Mouse (Mus musculus) kidney, postnatal 0 days (tissue): ENCODE measurements around the gene Igf2bp1. TPM values are rescaled to one million over a fixed set of nuclear protein-coding genes. Genes with fewer than 3 reads are reported as not detected.

Experiments
- ATAC-seq: fragments of 200-750 bp; cut with Nextera tagmentation; replicated peaks from 2 replicates; pipeline ENCODE4 v1.8.0; 2017; ENCODE audit warnings: low read depth, moderate number of reproducible peaks, moderate TSS enrichment, moderate library complexity; ENCODE audit not compliant: low FRiP score
- DNase-seq: peaks from one replicate; pipeline ENCODE4 v3.0.0-alpha.2; 2016; ENCODE audit warnings: low spot score
- H3K27ac ChIP-seq: fragments of 300-500 bp; sonication (generic); 2 replicates; pipeline ENCODE4 v1.5.1; 2014; ENCODE audit warnings: mild to moderate bottlenecking
- H3K27me3 ChIP-seq: fragments of 300-500 bp; sonication (generic); 2 replicates; pipeline ENCODE4 v1.6.1; 2014; ENCODE audit warnings: low read length, mixed read lengths; ENCODE audit not compliant: insufficient read depth
- H3K36me3 ChIP-seq: fragments of 300-500 bp; sonication (generic); 2 replicates; pipeline ENCODE4 v1.6.1; 2014; ENCODE audit warnings: low read length, mixed read lengths; ENCODE audit not compliant: insufficient read depth
- H3K4me1 ChIP-seq: fragments of 300-500 bp; sonication (generic); replicated peaks from 2 replicates; pipeline ENCODE4 v1.6.1; 2014; ENCODE audit warnings: antibody characterized with exemption, low read length, mixed read lengths; ENCODE audit not compliant: insufficient read depth
- H3K4me2 ChIP-seq: fragments of 300-500 bp; sonication (generic); 2 replicates; pipeline ENCODE4 v1.6.1; 2014; ENCODE audit warnings: mild to moderate bottlenecking, low read length, moderate library complexity, mixed read lengths
- H3K4me3 ChIP-seq: fragments of 300-500 bp; sonication (generic); replicated peaks from 2 replicates; pipeline ENCODE4 v1.5.1; 2014; ENCODE audit warnings: low read depth, low read length
- H3K9ac ChIP-seq: fragments of 300-500 bp; sonication (generic); 2 replicates; pipeline ENCODE4 v1.6.1; 2014; ENCODE audit warnings: low read depth, low read length
- H3K9me3 ChIP-seq: fragments of 300-500 bp; sonication (generic); replicated peaks from 2 replicates; pipeline ENCODE4 v1.6.1; 2016; ENCODE audit warnings: low read length, inconsistent platforms, mixed read lengths
- CTCF ChIP-seq: IDR thresholded peaks from 2 replicates; pipeline ENCODE4 v1.5.1; 2016; ENCODE audit warnings: antibody characterized with exemption, low read depth, mild to moderate bottlenecking, moderate library complexity
- WGBS: fragments of 180-500 bp; shearing (Covaris S2); extraction: QIAGEN DNeasy Blood & Tissue Kit; methylation state at CpG from one replicate; pipeline ENCODE4 v1.1.7; 2014; 5-methylcytosine and 5-hydroxymethylcytosine counted together
- polyA plus RNA-seq: library from polyadenylated mRNA; unstranded; fragments of >200 nt; fragmentation: Nextera tagmentation; extraction: Ambion mirVana; gene quantifications from 2 replicates; pipeline ENCODE4 v1.2.1, GENCODE M21; 2015

The Igf2bp1 gene
- polyA plus RNA-seq, 1 experiment from 2014 or later: 14.9 TPM

- H3K36me3 ChIP-seq: peaks cover 15% of the 10 kb centered on the region
- peak; percentile 35; the same call in 1 of the 2 replicates for TF ChIP-seq CTCF
- H3K27me3 ChIP-seq: no peaks in the 10 kb centered on the region
- no peaks in the 10 kb centered on the region for H3K9me3 ChIP-seq
- H3K4me1 ChIP-seq: peaks cover 6% of the 10 kb centered on the region; the same call in 1 of the 2 replicates
- 0 out of 2 replicates have a peak, but pooled peaks have one; percentile 19 for ATAC-seq
- 88% methylated on average over 2 of the region's 2 CpGs for WGBS
- no peak for DNase-seq
- H3K9ac ChIP-seq: no peak overlapping the region
- no peak overlapping the region for H3K4me3 ChIP-seq
- H3K4me2 ChIP-seq: no peak overlapping the region
- no peak overlapping the region for H3K27ac ChIP-seq
Measured at GRCm38 (mm10) chr11:95976290-95976689, 29.4 kb downstream of the Igf2bp1 start.

- Histone ChIP-seq H3K4me2 (no peak overlapping the region), H3K27me3 (no peaks in the 10 kb centered on the region), H3K9me3 (no peaks in the 10 kb centered on the region), H3K27ac (no peak overlapping the region), H3K4me3 (no peak overlapping the region), H3K36me3 (peaks cover 20% of the 10 kb centered on the region), H3K4me1 (peaks cover under 1% of the 10 kb centered on the region; the same call in 1 of the 2 replicates), H3K9ac (no peak overlapping the region)
- TF ChIP-seq CTCF: 0 out of 2 replicates have a peak, but pooled peaks have one; percentile 38
- DNase-seq: no peak
- 91% methylated on average over 5 of the region's 5 CpGs for whole genome bisulfite sequencing
- ATAC-seq: no peak; the same call in 1 of the 2 replicates
Measured at GRCm38 (mm10) chr11:95975694-95976093, 30.0 kb downstream of the Igf2bp1 start.

DNA sequence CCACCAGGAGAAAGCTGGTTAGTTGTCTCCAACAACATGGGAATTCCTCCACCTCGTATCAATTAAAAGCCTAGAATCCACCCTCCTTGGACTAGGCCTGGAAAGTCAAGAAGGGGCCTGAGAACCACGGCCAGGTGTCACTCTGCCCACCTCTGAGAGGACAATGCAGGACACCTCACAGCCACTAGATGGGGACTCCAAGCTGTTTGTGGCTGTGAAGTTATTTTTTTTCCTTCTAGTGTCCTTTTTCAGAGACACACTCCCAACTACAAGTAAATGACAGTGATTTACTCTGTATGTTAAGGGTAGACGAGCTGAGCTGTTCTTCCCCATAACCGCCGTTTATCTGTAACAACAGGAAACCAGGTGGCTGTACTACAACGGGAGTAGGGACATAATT lies 32.6 kb downstream of the Igf2bp1 start:
- peak; percentile 65; the same call in 1 of the 2 replicates for TF ChIP-seq CTCF
- WGBS: 38% methylated on average over 6 of the region's 6 CpGs

GRCm38 (mm10) chr11:95963304-95963703 lies 42.4 kb downstream of the Igf2bp1 start:
- Histone ChIP-seq H3K27ac (no peak overlapping the region), H3K9me3 (no peaks in the 10 kb centered on the region), H3K9ac (no peak overlapping the region), H3K4me3 (no peak overlapping the region), H3K27me3 (no peaks in the 10 kb centered on the region), H3K4me2 (no peak overlapping the region), H3K36me3 (peaks cover 45% of the 10 kb centered on the region), H3K4me1 (no peaks in the 10 kb centered on the region)
- no peak for TF ChIP-seq CTCF
- ATAC-seq: no peak
- no peak for DNase-seq
- WGBS: 71% methylated on average over 7 of the region's 7 CpGs

More for the DNA sequence above, 32.6 kb downstream of the Igf2bp1 start:
- peak; percentile 53 for DNase-seq
- no peak overlapping the region for H3K4me3 ChIP-seq
- no peak overlapping the region for H3K27ac ChIP-seq
- no peaks in the 10 kb centered on the region for H3K27me3 ChIP-seq
- ATAC-seq: no peak
- peaks cover 39% of the 10 kb centered on the region for H3K36me3 ChIP-seq
- no peak overlapping the region for H3K4me2 ChIP-seq
- no peak overlapping the region for H3K9ac ChIP-seq
- H3K9me3 ChIP-seq: no peaks in the 10 kb centered on the region
- H3K4me1 ChIP-seq: no peaks in the 10 kb centered on the region

- Histone ChIP-seq H3K9ac (no peak overlapping the region), H3K4me1 (no peaks in the 10 kb centered on the region), H3K9me3 (no peaks in the 10 kb centered on the region), H3K4me3 (no peak overlapping the region), H3K27me3 (no peaks in the 10 kb centered on the region), H3K36me3 (peaks cover 12% of the 10 kb centered on the region; the same call in 1 of the 2 replicates), H3K27ac (no peak overlapping the region), H3K4me2 (no peak overlapping the region)
- 78% methylated on average over 6 of the region's 6 CpGs for WGBS
- TF ChIP-seq CTCF: peak; percentile 37; the same call in 1 of the 2 replicates
- DNase-seq: no peak
- ATAC-seq: no peak
Measured at GRCm38 (mm10) chr11:95959152-95959551, 46.6 kb downstream of the Igf2bp1 start.

- no peaks in the 10 kb centered on the region for H3K4me1 ChIP-seq
Measured at GRCm38 (mm10) chr11:95958251-95958650, 47.5 kb downstream of the Igf2bp1 start.

More at GRCm38 (mm10) chr11:95958251-95958650, 47.5 kb downstream of the Igf2bp1 start:
- WGBS: 65% methylated on average over 8 of the region's 9 CpGs
- DNase-seq (no peak), ATAC-seq (0 out of 2 replicates have a peak, but pooled peaks have one; percentile 14)
- peaks cover 9% of the 10 kb centered on the region; the same call in 1 of the 2 replicates for H3K36me3 ChIP-seq
- TF ChIP-seq CTCF: no peak
- no peak overlapping the region for H3K9ac ChIP-seq
- H3K4me2 ChIP-seq: no peak overlapping the region
- no peaks in the 10 kb centered on the region for H3K27me3 ChIP-seq
- no peak overlapping the region for H3K27ac ChIP-seq
- no peak overlapping the region for H3K4me3 ChIP-seq
- H3K9me3 ChIP-seq: no peaks in the 10 kb centered on the region
